In genomic region chr12:53862281-53862680, GRCm38 (mm10) we compare ENCODE assay signal across 26 mouse cellular contexts.
A peak's percentile ranks its signal among the peaks of the same experiment; 100 is the strongest.
DNase-seq lines count a peak whose midpoint lies in the region; ATAC-seq lines count a peak whose summit lies in the region.
"Had no signal": no experiment of that assay in that cellular context is flagged by ENCODE, and none has a peak within 500 bp of the region (broad histone marks: within the 10 kb centered on the region; RNA-seq: fewer than 3 reads in every experiment).

No protein-coding gene starts in this region.

- 50% methylated on average over 6 of the region's 6 CpGs for WGBS in lung, embryonic 15.5 days

- no peak overlapping the region for H3K27ac ChIP-seq in lung, embryonic 15.5 days
- H3K27ac ChIP-seq: embryonic facial prominence, embryonic 13.5 days; hindbrain, embryonic 13.5 days; intestine, embryonic 15.5 days had no signal

- H3K4me1 ChIP-seq in lung, embryonic 15.5 days, result no peaks in the 10 kb centered on the region
- H3K4me1 ChIP-seq: heart, embryonic 12.5 days; intestine, embryonic 15.5 days had no signal

- DNase-seq in adrenal gland, adult (ENCODE audit: inconsistent age in 2 of 2, low spot score in 1 of 2), result peak; percentile 53 to 62
- no peak for DNase-seq in adrenal gland, postnatal 4 days (ENCODE audit: low spot score in 2 of 2)
- peak; percentile 61 for DNase-seq in heart, adult 11 months
- no peak for DNase-seq in heart, postnatal 36 days
- no peak for DNase-seq in lung, postnatal 25 days (ENCODE audit: low spot score)
- DNase-seq in Muller cell, postnatal 12 days (ENCODE audit: inconsistent ontology term), result peak; percentile 68
- DNase-seq in yolk sac, embryonic 10.5 days (ENCODE audit: low spot score), result no peak
- DNase-seq: adrenal gland, adult 2 months; adrenal gland, postnatal 25 days; B cell, adult 2 months; cerebellum, adult 11 months; cerebellum, adult 8-10 months; cerebellum, postnatal 14 days; embryo, embryonic 11 days; forebrain, postnatal 0 days; gastrocnemius, postnatal 14 days; heart, postnatal 4 days had no signal

- no peak overlapping the region for H3K4me2 ChIP-seq in lung, embryonic 15.5 days
- H3K4me2 ChIP-seq: embryonic facial prominence, embryonic 13.5 days; heart, embryonic 12.5 days; hindbrain, embryonic 13.5 days; intestine, embryonic 15.5 days had no signal

- H3K27me3 ChIP-seq in lung, embryonic 15.5 days, result peaks cover 3% of the 10 kb centered on the region; the same call in 1 of the 2 replicates
- H3K27me3 ChIP-seq: embryonic facial prominence, embryonic 13.5 days; heart, embryonic 12.5 days; intestine, embryonic 15.5 days; Patski had no signal

- ATAC-seq in lung, embryonic 15.5 days (ENCODE audit: borderline replicate concordance, extremely low read depth, low FRiP score, low TSS enrichment), result peak; percentile 79
- ATAC-seq: activated CD4-positive, CD25-positive, alpha-beta regulatory T cell, adult 4 months; CD4-positive, CD25-positive, alpha-beta regulatory T cell, adult 4 months; forebrain, postnatal 0 days; intestine, embryonic 15.5 days; Patski had no signal

- no peak overlapping the region for H3K9ac ChIP-seq in lung, embryonic 15.5 days
- H3K9ac ChIP-seq: embryonic facial prominence, embryonic 13.5 days; forebrain, postnatal 0 days; heart, embryonic 12.5 days; hindbrain, embryonic 13.5 days; intestine, embryonic 15.5 days had no signal

- H3K4me3 ChIP-seq in lung, embryonic 15.5 days, result no peak overlapping the region
- H3K4me3 ChIP-seq: embryonic facial prominence, embryonic 13.5 days; heart, embryonic 12.5 days; hindbrain, embryonic 13.5 days; intestine, embryonic 15.5 days had no signal

- no peaks in the 10 kb centered on the region for H3K36me3 ChIP-seq in lung, embryonic 15.5 days
- H3K36me3 ChIP-seq: embryonic facial prominence, embryonic 13.5 days; G1E; heart, embryonic 12.5 days; hindbrain, embryonic 13.5 days; intestine, embryonic 15.5 days had no signal

- H3K9me3 ChIP-seq in lung, embryonic 15.5 days, result no peaks in the 10 kb centered on the region
- H3K9me3 ChIP-seq: embryonic facial prominence, embryonic 13.5 days; heart, embryonic 12.5 days; hindbrain, embryonic 13.5 days; intestine, embryonic 15.5 days had no signal

- intact Hi-C loops in heart, postnatal 36 days (cut with DNase I), result no loop called here

Comparison
In these comparisons a context has a peak if more than half of its experiments do, and no peak if none do; other contexts are left out.
1. DNase-seq: peak in adrenal gland, adult (2 of 2), heart, adult 11 months (single experiment) and Muller cell, postnatal 12 days (single experiment); none in adrenal gland, postnatal 4 days (0 of 2), heart, postnatal 36 days (0 of 2), lung, postnatal 25 days (single experiment) and yolk sac, embryonic 10.5 days (single experiment).